Mouse (Mus musculus) urinary bladder, adult 18-20 months (tissue): ENCODE measurements around the gene Kcnc3.

Experiments used
- DNase-seq, 2 experiments: peaks; one replicate each; pipeline ENCODE4 v3.0.0; 2022; ENCODE audit warnings: low spot score in 2 of 2, mixed read lengths in 2 of 2

Kcnc3 gene

DNA sequence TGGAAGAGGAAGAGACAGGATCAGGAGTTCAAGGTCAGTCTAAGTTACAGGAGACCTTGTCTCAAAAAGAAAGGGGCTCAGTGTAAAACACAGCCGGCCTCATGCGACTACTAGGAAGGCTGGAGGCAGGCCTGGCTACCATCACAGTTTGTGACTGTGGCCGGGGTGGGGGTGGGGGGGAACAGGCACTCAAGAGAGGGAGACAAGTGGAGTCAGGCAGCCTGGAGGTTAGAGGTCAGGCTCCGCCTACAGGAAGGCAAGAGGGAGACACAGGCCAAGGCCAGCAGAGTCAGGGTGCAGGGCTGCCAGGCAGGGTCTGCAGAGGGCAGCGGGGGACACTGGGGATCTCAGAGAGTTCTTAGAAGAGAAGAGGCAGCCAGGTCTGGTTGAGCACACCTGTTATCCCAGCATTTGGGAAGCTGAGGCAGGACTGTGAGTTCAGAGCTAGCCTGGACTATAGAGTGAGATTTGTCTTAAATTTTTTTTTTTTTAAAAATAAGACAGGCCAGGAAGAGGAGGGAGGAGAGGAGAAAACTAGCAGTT, 6.6 kb downstream of the Kcnc3 start:
- no peak for DNase-seq

DNA sequence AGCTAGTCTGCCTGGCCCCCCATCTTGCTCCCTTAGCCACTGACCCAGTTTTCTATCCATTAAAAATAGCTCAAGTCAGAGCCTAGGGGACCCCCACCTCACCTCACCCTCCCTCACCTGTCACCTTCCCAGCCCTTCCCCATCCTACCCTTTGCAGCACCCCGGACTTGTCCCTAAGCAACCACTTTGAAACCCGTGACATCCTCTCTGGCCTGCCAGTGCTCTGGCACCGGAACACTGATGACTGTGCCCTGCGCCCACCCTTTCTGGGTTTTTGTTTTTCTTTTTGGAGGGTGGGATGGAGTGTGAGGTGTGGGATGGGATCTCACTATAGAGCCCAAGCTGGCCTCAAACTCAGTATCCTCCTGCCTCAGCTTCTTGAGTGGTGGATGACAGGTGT, 7.2 kb downstream of the Kcnc3 start:
- DNase-seq: no peak

DNA sequence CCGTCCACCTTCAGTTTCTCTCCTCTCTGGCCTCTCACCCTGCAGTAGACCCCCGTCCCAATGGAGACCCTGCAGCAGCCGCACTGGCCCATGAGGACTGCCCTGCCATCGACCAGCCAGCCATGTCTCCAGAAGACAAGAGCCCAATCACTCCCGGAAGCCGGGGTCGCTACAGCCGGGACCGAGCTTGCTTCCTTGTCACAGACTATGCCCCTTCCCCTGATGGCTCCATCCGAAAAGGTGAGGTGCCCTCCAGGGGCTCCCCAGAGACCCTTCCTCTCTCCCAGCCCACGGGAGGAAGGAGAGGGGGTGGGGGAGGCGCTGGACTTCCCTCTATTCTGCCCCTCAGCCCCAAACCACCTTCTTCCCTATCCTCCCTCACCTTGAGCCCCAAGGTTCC, 7.9 kb downstream of the Kcnc3 start:
- DNase-seq: no peak

- DNase-seq: no peak
Observed at GRCm38 (mm10) chr7:44600691-44601262, 10.3 kb downstream of the Kcnc3 start.

- DNase-seq: no peak
Observed at GRCm38 (mm10) chr7:44601646-44602045, 11.2 kb downstream of the Kcnc3 start.

GRCm38 (mm10) chr7:44602443-44602842, 12.0 kb downstream of the Kcnc3 start:
- no peak for DNase-seq

- no peak for DNase-seq
Observed at GRCm38 (mm10) chr7:44603186-44603855, 12.9 kb downstream of the Kcnc3 start.

GRCm38 (mm10) chr7:44604139-44604606, 13.7 kb downstream of the Kcnc3 start:
- DNase-seq: no peak

- no peak for DNase-seq
Observed at GRCm38 (mm10) chr7:44604619-44605018, 14.2 kb downstream of the Kcnc3 start.

GRCm38 (mm10) chr7:44605436-44605835, 15.0 kb downstream of the Kcnc3 start:
- DNase-seq: no peak

DNA sequence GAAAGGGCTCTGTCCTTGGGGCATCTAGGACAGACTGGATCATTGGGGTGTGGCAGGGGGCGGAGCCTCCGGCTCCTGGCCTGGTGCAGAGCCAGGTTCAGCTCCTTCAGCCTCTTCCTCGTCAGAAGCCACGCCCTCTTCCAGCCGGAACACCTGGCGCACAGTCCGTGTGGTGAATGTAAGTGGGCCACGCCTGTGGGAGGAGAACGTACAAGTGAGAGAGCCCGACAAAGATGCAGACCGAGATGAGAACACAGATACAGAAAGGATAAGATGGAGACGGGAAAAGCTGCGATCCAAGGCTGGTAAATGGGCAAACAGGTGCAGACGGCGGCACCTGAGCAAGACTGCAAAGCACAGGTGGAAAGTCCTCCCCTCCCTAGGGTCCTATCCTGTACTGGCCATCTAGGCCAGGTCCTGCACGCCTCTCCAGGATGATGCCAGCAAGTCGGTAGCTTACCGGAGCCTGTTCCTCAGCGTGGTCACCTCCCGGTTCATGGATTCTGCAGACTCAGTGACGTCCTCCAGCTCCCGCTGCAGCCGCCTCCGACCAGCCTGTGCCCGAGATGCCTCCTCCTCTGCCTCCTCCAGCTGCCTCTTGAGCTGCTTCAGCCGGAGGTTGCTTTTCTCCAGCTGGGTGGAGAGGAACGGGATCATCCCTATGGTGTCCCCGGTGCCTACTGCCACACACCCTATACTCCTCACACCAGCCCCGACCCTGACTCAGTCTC, 15.9 kb downstream of the Kcnc3 start:
- DNase-seq: no peak

- no peak for DNase-seq
Observed at GRCm38 (mm10) chr7:44612192-44612591, 21.7 kb downstream of the Kcnc3 start.

- no peak for DNase-seq
Observed at GRCm38 (mm10) chr7:44614041-44614688, 23.7 kb downstream of the Kcnc3 start.

- no peak for DNase-seq
Observed at GRCm38 (mm10) chr7:44615309-44615708, 24.8 kb downstream of the Kcnc3 start.

DNA sequence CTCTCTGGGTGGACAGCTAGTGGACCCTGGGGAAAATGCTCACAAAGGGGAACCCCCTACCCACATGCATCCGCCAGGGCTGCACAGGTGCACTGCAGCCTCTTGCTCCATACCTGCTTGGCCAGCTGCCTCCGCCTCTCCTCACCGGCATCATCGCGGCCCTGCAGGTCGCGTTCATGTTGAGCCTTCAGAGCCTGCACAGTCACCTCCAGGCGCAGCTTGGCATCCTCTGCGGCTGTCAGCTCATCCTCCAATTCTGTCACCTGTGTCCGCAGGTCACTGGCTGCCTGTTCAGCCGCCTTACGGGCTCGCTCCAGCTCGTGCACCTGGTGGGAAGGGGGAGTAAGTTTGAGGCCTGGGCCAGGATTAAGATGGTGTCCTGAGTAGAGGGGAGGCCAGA, 25.5 kb downstream of the Kcnc3 start:
- no peak for DNase-seq

GRCm38 (mm10) chr7:44617059-44617458, 26.6 kb downstream of the Kcnc3 start:
- no peak for DNase-seq

DNA sequence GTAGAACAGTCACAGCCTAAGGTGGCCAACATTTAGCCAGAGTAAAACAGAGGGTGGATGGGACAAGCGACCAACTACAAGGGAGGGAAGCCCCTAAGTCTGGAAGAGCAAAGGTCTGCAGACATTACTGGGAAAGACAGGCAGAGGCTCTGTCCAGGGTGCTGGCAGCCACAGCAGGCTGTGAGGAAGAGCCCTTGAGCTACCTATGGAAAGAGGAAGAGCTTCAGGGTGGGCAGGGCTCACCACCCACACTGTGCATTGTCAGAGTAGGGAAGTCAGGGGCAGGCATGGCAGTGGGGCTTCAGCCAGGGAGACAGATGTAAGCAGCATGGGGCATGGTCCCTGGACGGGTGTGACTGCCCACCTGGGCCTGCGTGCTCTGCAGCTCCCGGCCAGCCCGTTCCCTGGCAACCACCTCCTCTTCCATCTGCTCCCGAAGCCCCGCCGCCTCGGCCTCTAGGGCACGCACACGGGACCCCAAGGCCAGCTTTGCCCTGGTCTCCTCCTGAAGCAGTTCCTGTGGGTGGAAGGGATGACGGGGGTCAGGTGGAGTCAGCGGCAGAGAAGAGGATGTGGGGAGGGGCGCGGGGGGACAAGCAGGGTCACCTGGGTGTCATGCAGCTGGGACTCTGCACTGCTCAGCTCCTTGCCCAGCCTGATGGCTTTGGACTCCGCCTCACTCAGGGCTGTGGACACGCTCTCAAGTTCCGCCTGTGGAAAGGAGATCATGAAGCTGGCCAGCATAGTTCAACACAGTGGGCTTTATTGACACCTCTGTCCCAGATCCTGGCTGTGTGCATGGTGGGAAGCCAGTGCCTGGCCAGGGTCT, 33.5 kb downstream of the Kcnc3 start:
- DNase-seq: no peak

DNA sequence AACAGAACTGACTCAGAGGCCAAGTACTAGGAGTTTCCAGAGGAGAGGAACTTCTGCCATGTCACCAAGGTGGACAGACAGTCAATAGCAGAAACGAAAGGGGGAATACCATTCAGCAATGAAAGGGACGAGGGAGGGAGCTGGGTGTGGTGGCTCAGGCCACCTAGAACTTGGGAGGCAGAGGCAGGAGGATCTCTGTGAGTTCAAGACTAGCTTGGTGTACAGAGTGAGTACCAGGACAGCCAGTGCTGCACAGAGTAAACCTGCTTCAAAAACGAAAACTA, 34.0 kb downstream of the Kcnc3 start:
- no peak for DNase-seq

DNA sequence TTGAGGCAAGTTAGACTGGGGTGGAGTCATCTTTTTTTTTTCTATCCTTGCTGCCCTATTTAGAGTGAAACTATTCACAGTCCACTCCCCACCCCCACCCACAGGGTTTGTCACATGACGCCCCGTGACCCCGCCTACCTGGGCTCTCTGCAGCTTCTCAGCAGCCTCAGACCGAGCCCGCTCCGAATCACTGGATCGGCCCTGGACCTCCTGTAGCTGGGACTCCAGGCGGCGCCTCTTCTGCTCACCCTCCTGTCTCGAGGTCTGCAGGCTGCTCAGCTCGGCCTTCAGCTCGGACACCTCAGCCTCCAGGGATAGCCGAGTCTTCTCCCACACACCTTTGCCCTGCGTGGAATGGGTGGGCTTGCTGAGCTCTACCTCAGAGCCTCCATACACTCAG, 34.4 kb downstream of the Kcnc3 start:
- no peak for DNase-seq

GRCm38 (mm10) chr7:44625241-44626067, 35.0 kb downstream of the Kcnc3 start:
- no peak for DNase-seq

DNA sequence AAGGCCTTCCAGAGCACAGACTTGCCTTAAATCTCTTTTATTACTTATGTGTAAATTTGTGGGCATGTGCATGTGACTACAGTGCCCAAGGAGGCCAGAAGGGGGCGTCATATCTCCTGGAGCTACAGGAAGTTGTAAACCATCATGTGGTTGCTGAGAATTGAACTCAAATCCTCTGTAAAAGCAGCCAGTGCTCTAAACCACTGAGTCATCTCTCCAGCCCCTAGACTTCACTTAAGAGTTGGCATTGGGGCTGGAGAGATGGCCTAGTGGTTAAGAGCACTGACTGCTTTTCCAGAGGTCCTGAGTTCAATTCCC, 35.6 kb downstream of the Kcnc3 start:
- no peak for DNase-seq
